Mouse (Mus musculus) adrenal gland, postnatal 25 days (tissue): ENCODE data around the gene Hnrnph1. TPM values are rescaled to one million over a fixed set of nuclear protein-coding genes. Genes with fewer than 3 reads are reported as not detected.

ENCODE experiments used
- DNase-seq: peaks from one replicate; pipeline ENCODE4 v3.0.0; 2021; ENCODE audit warnings: mixed read lengths
- total RNA-seq: library from RNA; stranded (reverse); gene quantifications from 2 replicates; pipeline ENCODE4 v1.2.3, GENCODE M21; 2021

Gene Hnrnph1
- total RNA-seq, 1 experiment from 2014 or later = 324 TPM

- DNase-seq = no peak
Observed at GRCm38 (mm10) chr11:50373086-50373485, 3.7 kb upstream of the Hnrnph1 start.

- DNase-seq = no peak
Observed at GRCm38 (mm10) chr11:50373621-50374020, 3.2 kb upstream of the Hnrnph1 start.

- no peak for DNase-seq
Observed at GRCm38 (mm10) chr11:50374286-50375015, 2.3 kb upstream of the Hnrnph1 start.

- no peak for DNase-seq
Observed at GRCm38 (mm10) chr11:50375421-50375820, 1.4 kb upstream of the Hnrnph1 start.

GRCm38 (mm10) chr11:50376156-50376790 lies 517 bp upstream of the Hnrnph1 start:
- DNase-seq = no peak

GRCm38 (mm10) chr11:50377892-50378684 lies 1.3 kb downstream of the Hnrnph1 start:
- peak; percentile 91 for DNase-seq

GRCm38 (mm10) chr11:50379023-50379752 lies 2.4 kb downstream of the Hnrnph1 start:
- no peak for DNase-seq

GRCm38 (mm10) chr11:50381311-50381710 lies 4.5 kb downstream of the Hnrnph1 start:
- DNase-seq = no peak

- DNase-seq = no peak
Observed at GRCm38 (mm10) chr11:50387167-50387679, 10.4 kb downstream of the Hnrnph1 start.

GRCm38 (mm10) chr11:50387697-50388096 lies 10.9 kb downstream of the Hnrnph1 start:
- no peak for DNase-seq

GRCm38 (mm10) chr11:50388217-50388929 lies 11.6 kb downstream of the Hnrnph1 start:
- no peak for DNase-seq

GRCm38 (mm10) chr11:50389011-50389410 lies 12.2 kb downstream of the Hnrnph1 start:
- no peak for DNase-seq

- no peak for DNase-seq
Observed at GRCm38 (mm10) chr11:50389616-50390015, 12.8 kb downstream of the Hnrnph1 start.

- DNase-seq = no peak
Observed at GRCm38 (mm10) chr11:50391272-50391960, 14.6 kb downstream of the Hnrnph1 start.

GRCm38 (mm10) chr11:50393306-50393705 lies 16.5 kb downstream of the Hnrnph1 start:
- DNase-seq = no peak

GRCm38 (mm10) chr11:50394731-50395130 lies 17.9 kb downstream of the Hnrnph1 start:
- DNase-seq = no peak

GRCm38 (mm10) chr11:50396766-50397307 lies 20.0 kb downstream of the Hnrnph1 start:
- no peak for DNase-seq

- DNase-seq = no peak
Observed at GRCm38 (mm10) chr11:50397316-50397715, 20.5 kb downstream of the Hnrnph1 start.

- DNase-seq = no peak
Observed at GRCm38 (mm10) chr11:50398803-50399202, 22.0 kb downstream of the Hnrnph1 start.

GRCm38 (mm10) chr11:50402481-50402880 lies 25.7 kb downstream of the Hnrnph1 start:
- DNase-seq = no peak
